Mouse (Mus musculus): ENCODE measurements around the gene Ip6k3.
A peak's percentile ranks its signal among the peaks of the same experiment; 100 is the strongest.

DNA sequence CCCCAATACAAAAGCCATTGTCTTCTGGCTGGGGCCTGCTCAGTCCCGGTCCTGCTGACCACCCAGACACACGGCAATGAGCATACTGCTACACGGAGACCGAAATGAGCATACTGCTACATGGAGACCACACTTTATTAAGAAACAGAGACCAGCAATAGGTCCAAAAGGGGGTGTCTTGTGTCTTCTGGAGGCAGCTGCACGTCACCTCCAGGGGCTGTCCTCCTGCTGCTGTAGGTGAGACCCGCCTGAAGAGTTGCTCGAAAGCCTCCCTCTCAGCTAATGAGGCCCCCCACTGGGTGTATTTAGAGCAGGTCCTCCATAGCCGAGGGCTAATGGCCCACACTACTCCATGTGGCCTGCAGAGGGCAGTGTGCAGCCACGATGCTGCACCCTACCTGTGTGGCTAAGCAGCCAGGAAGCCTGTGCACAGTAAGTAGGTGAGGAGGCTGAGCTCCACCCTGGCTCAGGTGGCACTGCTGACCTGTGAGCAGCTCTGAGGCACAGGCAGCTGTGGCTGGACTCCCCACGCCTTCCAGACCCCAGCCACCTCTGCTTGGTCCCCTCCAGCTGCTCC, 22.1 kb upstream of the Ip6k3 start:
- no peak for TF ChIP-seq EP300 (IDR thresholded peaks at IDR 0.05; ENCODE audit: insufficient read depth, low read depth, low read length)
- TF ChIP-seq CTCF (IDR thresholded peaks at IDR 0.05; ENCODE audit: low read depth, low read length), result peak; percentile 99
